8 mouse cellular contexts compared by ENCODE assay signal in genomic region chr9:37488041-37488440, GRCm38 (mm10). TPM values are rescaled to one million over a fixed set of nuclear protein-coding genes. Genes with fewer than 3 reads are reported as not detected.
DNase-seq lines count a peak whose midpoint lies in the region; ATAC-seq and TF ChIP-seq lines count a peak whose summit lies in the region.

No protein-coding gene starts in this region.

- peak overlapping the region; percentile 100; the same call in 1 of the 2 replicates for H3K27ac ChIP-seq in heart, embryonic 11.5 days (ENCODE audit: low read depth, low read length)
- peak overlapping the region; percentile 94; the same call in 1 of the 2 replicates for H3K27ac ChIP-seq in MEL (ENCODE audit: control insufficient read depth, low read depth, low read length)
- H3K27ac ChIP-seq in hindbrain, embryonic 10.5 days: peak overlapping the region; percentile 99
- peak overlapping the region; percentile 99 for H3K27ac ChIP-seq in midbrain, embryonic 10.5 days (replicated peaks)

- no peak for ATAC-seq in heart, embryonic 11.5 days (replicated peaks; ENCODE audit: insufficient number of reproducible peaks, low FRiP score, low TSS enrichment)

- H3K9me3 ChIP-seq in heart, embryonic 11.5 days (replicated peaks; ENCODE audit: control insufficient read depth, low read length): no peaks in the 10 kb centered on the region
- no peaks in the 10 kb centered on the region for H3K9me3 ChIP-seq in MEL (replicated peaks; ENCODE audit: insufficient read depth, low read length)
- H3K9me3 ChIP-seq in hindbrain, embryonic 10.5 days: no peaks in the 10 kb centered on the region
- no peaks in the 10 kb centered on the region for H3K9me3 ChIP-seq in midbrain, embryonic 10.5 days (replicated peaks)

- intact Hi-C loops in heart, postnatal 36 days (cut with DNase I): loop anchor here (1.0 to 2.0 kb wide), 2 partner anchors 25 to 39 kb away; no protein-coding TSS in a partner anchor

- peak overlapping the region; percentile 98 for H3K9ac ChIP-seq in heart, embryonic 11.5 days (ENCODE audit: low read depth, low read length)
- peak overlapping the region; percentile 92 for H3K9ac ChIP-seq in MEL (ENCODE audit: control insufficient read depth, low read depth, low read length, poor library complexity, severe bottlenecking)

- peak overlapping the region; percentile 99 for H3K4me3 ChIP-seq in heart, embryonic 11.5 days (ENCODE audit: low read depth, low read length)
- H3K4me3 ChIP-seq in MEL (ENCODE audit: control insufficient read depth in 1 of 2, insufficient read depth in 1 of 2, low read depth in 2 of 2, low read length in 2 of 2): peak overlapping the region; percentile 63 to 93
- peak overlapping the region; percentile 99 for H3K4me3 ChIP-seq in hindbrain, embryonic 10.5 days
- peak overlapping the region; percentile 96 for H3K4me3 ChIP-seq in midbrain, embryonic 10.5 days

- no peak for DNase-seq in heart, postnatal 36 days
- DNase-seq in MEL (ENCODE audit: low read depth, low spot score): no peak
- no peak for DNase-seq in hindbrain, embryonic 10.5 days (ENCODE audit: low spot score)
- DNase-seq in midbrain, embryonic 10.5 days (ENCODE audit: low spot score): no peak
- DNase-seq in cerebellum, postnatal 4 days (ENCODE audit: low spot score in 2 of 2): no peak
- DNase-seq in cerebellum, postnatal 10 days: no peak
- no peak for DNase-seq in lung, postnatal 14 days

- no peaks in the 10 kb centered on the region for H3K27me3 ChIP-seq in heart, embryonic 11.5 days (ENCODE audit: control insufficient read depth, insufficient read depth, low read length)
- peaks cover 2 to 3% of the 10 kb centered on the region in 2 experiments; a peak in 1 of 4 replicates for H3K27me3 ChIP-seq in MEL (ENCODE audit: control insufficient read depth in 1 of 2, insufficient read depth in 2 of 2, low read length in 2 of 2)
- H3K27me3 ChIP-seq in hindbrain, embryonic 10.5 days (ENCODE audit: insufficient read depth, poor library complexity, severe bottlenecking): no peaks in the 10 kb centered on the region
- no peaks in the 10 kb centered on the region for H3K27me3 ChIP-seq in midbrain, embryonic 10.5 days (ENCODE audit: low read depth, poor library complexity, severe bottlenecking)

- peaks cover 32% of the 10 kb centered on the region for H3K79me2 ChIP-seq in MEL (ENCODE audit: control insufficient read depth, insufficient read depth, low read length, poor library complexity)

- TF ChIP-seq EP300 in MEL (IDR thresholded peaks at IDR 0.05; ENCODE audit: low read depth in 1 of 2, low read length in 2 of 2): no peak

- no peak for TF ChIP-seq CTCF in MEL (IDR thresholded peaks at IDR 0.05 in 2 of 3, conservative IDR thresholded peaks at IDR 0.05 in 1 of 3; ENCODE audit: control insufficient read depth in 1 of 3, insufficient read depth in 1 of 3, low read depth in 2 of 3, low read length in 3 of 3, poor library complexity in 1 of 3, severe bottlenecking in 1 of 3)

- H3K4me1 ChIP-seq in heart, embryonic 11.5 days (ENCODE audit: control insufficient read depth, insufficient read depth, low read length): peaks cover 12% of the 10 kb centered on the region
- peaks cover 2 to 6% of the 10 kb centered on the region in 2 experiments; a peak in 1 of 4 replicates for H3K4me1 ChIP-seq in MEL (ENCODE audit: control insufficient read depth in 1 of 2, insufficient read depth in 2 of 2, low read length in 2 of 2)
- peaks cover 29% of the 10 kb centered on the region for H3K4me1 ChIP-seq in hindbrain, embryonic 10.5 days (replicated peaks)
- peaks cover 34% of the 10 kb centered on the region for H3K4me1 ChIP-seq in midbrain, embryonic 10.5 days

- no peak for TF ChIP-seq POLR2A in MEL (IDR thresholded peaks at IDR 0.05; ENCODE audit: control insufficient read depth in 1 of 2, insufficient read depth in 1 of 2, low read depth in 1 of 2, low read length in 2 of 2, poor library complexity in 1 of 2)

- H3K36me3 ChIP-seq in heart, embryonic 11.5 days (ENCODE audit: control insufficient read depth, insufficient read depth, low read length): no peaks in the 10 kb centered on the region
- peaks cover 0 to 12% of the 10 kb centered on the region in 2 experiments; a peak in 2 of 4 replicates for H3K36me3 ChIP-seq in MEL (ENCODE audit: control insufficient read depth in 1 of 2, insufficient read depth in 2 of 2, low read length in 2 of 2)
- H3K36me3 ChIP-seq in hindbrain, embryonic 10.5 days: peaks cover 13% of the 10 kb centered on the region
- H3K36me3 ChIP-seq in midbrain, embryonic 10.5 days: peaks cover 12% of the 10 kb centered on the region

- peak overlapping the region; percentile 95 for H3K4me2 ChIP-seq in heart, embryonic 11.5 days

- no peak for TF ChIP-seq RAD21 in MEL (IDR thresholded peaks at IDR 0.05; ENCODE audit: low read depth, low read length)

- 36% methylated on average over 4 of the region's 4 CpGs for WGBS in heart, embryonic 11.5 days (ENCODE audit: insufficient replicate concordance)
- WGBS in hindbrain, embryonic 10.5 days: 43% methylated on average over 4 of the region's 4 CpGs
- WGBS in midbrain, embryonic 10.5 days: 30% methylated on average over 4 of the region's 4 CpGs

TF ChIP-seq in MEL, 35 proteins besides CTCF, POLR2A, EP300 and RAD21:
- TF ChIP-seq ZMIZ1 (IDR thresholded peaks at IDR 0.05; ENCODE audit: low read depth, low read length): no peak
- TF ChIP-seq SMC3 (IDR thresholded peaks at IDR 0.05; ENCODE audit: low read depth, low read length): no peak
- TF ChIP-seq GATA1 (IDR thresholded peaks at IDR 0.05; ENCODE audit: low read depth, low read length): no peak
- no peak for TF ChIP-seq USF1 (IDR thresholded peaks at IDR 0.05; ENCODE audit: low read depth, low read length)
- no peak for TF ChIP-seq POLR2AphosphoS2 (IDR thresholded peaks at IDR 0.05; ENCODE audit: low read length)
- no peak for TF ChIP-seq NELFE (IDR thresholded peaks at IDR 0.05; ENCODE audit: low read depth, low read length)
- TF ChIP-seq E2F4 (IDR thresholded peaks at IDR 0.05; ENCODE audit: borderline replicate concordance, low read depth, low read length): no peak
- TF ChIP-seq POLR2AphosphoS5 (IDR thresholded peaks at IDR 0.05; ENCODE audit: borderline replicate concordance, low read depth, low read length): no peak
- TF ChIP-seq TBP (IDR thresholded peaks at IDR 0.05; ENCODE audit: low read depth, low read length): no peak
- TF ChIP-seq ELF1 (IDR thresholded peaks at IDR 0.05; ENCODE audit: low read depth, low read length): no peak

RNA-seq across cellular contexts. Expression of gene Msantd2, which starts 1.1 kb away (rescaled TPM):
- polyA plus RNA-seq in heart, embryonic 11.5 days (2014; fragmentation: Nextera tagmentation; extraction: Ambion mirVana): 20.2 and 20.5 TPM in 2 replicates
- 1 to 10 TPM; 6.7 to 6.9 TPM for total RNA-seq in heart, postnatal 36 days (2021)
- total RNA-seq in MEL (2012; rRNA removed): 15.5 and 16.1 TPM in 2 replicates
- polyA plus RNA-seq in MEL (2012; ENCODE audit: insufficient read depth in 1 of 2, insufficient read length in 2 of 2, low read depth in 1 of 2, low replicate concordance in 2 of 2, missing spikeins in 1 of 2): 10 to 100 TPM in 1 of 2 experiments, not detected in 1; 26.2 TPM
- polyA plus RNA-seq in hindbrain, embryonic 10.5 days (2016; fragmentation: Nextera tagmentation; extraction: Ambion mirVana): 36.8 and 40.0 TPM in 2 replicates
- polyA plus RNA-seq in midbrain, embryonic 10.5 days (2016; fragmentation: Nextera tagmentation; extraction: Ambion mirVana): 33.0 and 33.6 TPM in 2 replicates

RNA-seq across cellular contexts. Expression of gene Esam, which starts 39.8 kb away (rescaled TPM):
- polyA plus RNA-seq in heart, embryonic 11.5 days (2014; fragmentation: Nextera tagmentation; extraction: Ambion mirVana): 45.4 and 59.6 TPM in 2 replicates
- total RNA-seq in heart, postnatal 36 days (2021): 10 to 100 TPM; 66.9 to 79.2 TPM
- total RNA-seq in MEL (2012; rRNA removed): 0.10 and 0.23 TPM in 2 replicates
- under 1 TPM in 1 of 2 experiments, not detected in 1; 0.89 TPM for polyA plus RNA-seq in MEL (2012; ENCODE audit: insufficient read depth in 1 of 2, insufficient read length in 2 of 2, low read depth in 1 of 2, low replicate concordance in 2 of 2, missing spikeins in 1 of 2)
- polyA plus RNA-seq in hindbrain, embryonic 10.5 days (2016; fragmentation: Nextera tagmentation; extraction: Ambion mirVana): 31.9 and 34.1 TPM in 2 replicates
- 28.6 and 31.5 TPM in 2 replicates for polyA plus RNA-seq in midbrain, embryonic 10.5 days (2016; fragmentation: Nextera tagmentation; extraction: Ambion mirVana)

RNA-seq across cellular contexts. Expression of gene Vsig2, which starts 51.0 kb away (rescaled TPM):
- polyA plus RNA-seq in heart, embryonic 11.5 days (2014; fragmentation: Nextera tagmentation; extraction: Ambion mirVana): 1.5 and 1.6 TPM in 2 replicates
- total RNA-seq in heart, postnatal 36 days (2021): 1 to 10 TPM; 4.0 to 4.7 TPM
- total RNA-seq in MEL (2012; rRNA removed): not detected in 2 replicates
- under 1 TPM in 1 of 2 experiments, not detected in 1; 0.64 TPM for polyA plus RNA-seq in MEL (2012; ENCODE audit: insufficient read depth in 1 of 2, insufficient read length in 2 of 2, low read depth in 1 of 2, low replicate concordance in 2 of 2, missing spikeins in 1 of 2)
- 0.60 and 0.78 TPM in 2 replicates for polyA plus RNA-seq in hindbrain, embryonic 10.5 days (2016; fragmentation: Nextera tagmentation; extraction: Ambion mirVana)
- polyA plus RNA-seq in midbrain, embryonic 10.5 days (2016; fragmentation: Nextera tagmentation; extraction: Ambion mirVana): 0.39 and 0.66 TPM in 2 replicates

RNA-seq across cellular contexts. Expression of gene Robo3, which starts 55.0 kb away (rescaled TPM):
- 0.29 and 0.35 TPM in 2 replicates for polyA plus RNA-seq in heart, embryonic 11.5 days (2014; fragmentation: Nextera tagmentation; extraction: Ambion mirVana)
- total RNA-seq in heart, postnatal 36 days (2021): not detected
- total RNA-seq in MEL (2012; rRNA removed): not detected in 2 replicates
- not detected for polyA plus RNA-seq in MEL (2012; ENCODE audit: insufficient read depth in 1 of 2, insufficient read length in 2 of 2, low read depth in 1 of 2, low replicate concordance in 2 of 2, missing spikeins in 1 of 2)
- 29.1 and 148 TPM in 2 replicates for polyA plus RNA-seq in hindbrain, embryonic 10.5 days (2016; fragmentation: Nextera tagmentation; extraction: Ambion mirVana)
- polyA plus RNA-seq in midbrain, embryonic 10.5 days (2016; fragmentation: Nextera tagmentation; extraction: Ambion mirVana): 13.1 and 36.6 TPM in 2 replicates

Comparison
In these comparisons a context has a peak if more than half of its experiments do, and no peak if none do; other contexts are left out.
1. RNA of gene Esam, which starts 39.8 kb away (polyA plus RNA-seq): 45.4 to 59.6 TPM in heart, embryonic 11.5 days, 31.9 to 34.1 TPM in hindbrain, embryonic 10.5 days and 28.6 to 31.5 TPM in midbrain, embryonic 10.5 days; 0.89 TPM in MEL; every median in the first group is over 10 times any median in the second.
2. Peak in every context shown above with its lines, with median percentiles within 50 percentile points of each other: H3K27ac ChIP-seq and H3K4me3 ChIP-seq.